Mouse (Mus musculus) forebrain, embryonic 11.5 days (tissue): ENCODE results near the gene Defb30. TPM values are rescaled to one million over a fixed set of nuclear protein-coding genes. Genes with fewer than 3 reads are reported as not detected.

Experiments
- ATAC-seq: fragments of 200-750 bp; cut with Nextera tagmentation; replicated peaks from 2 replicates; pipeline ENCODE4 v1.8.0; 2017; ENCODE audit warnings: moderate TSS enrichment; ENCODE audit not compliant: low FRiP score
- DNase-seq: peaks from one replicate; pipeline ENCODE4 v3.0.0-alpha.2; 2017; ENCODE audit warnings: low spot score
- H3K27ac ChIP-seq: fragments of 300-500 bp; sonication (generic); 2 replicates; pipeline ENCODE4 v1.5.1; 2014; ENCODE audit warnings: low read depth, low read length
- H3K27me3 ChIP-seq: fragments of 300-500 bp; sonication (generic); 2 replicates; pipeline ENCODE4 v1.6.1; 2014; ENCODE audit warnings: mild to moderate bottlenecking, low read length, mixed read lengths; ENCODE audit not compliant: control insufficient read depth, insufficient read depth
- H3K36me3 ChIP-seq: fragments of 300-500 bp; sonication (generic); 2 replicates; pipeline ENCODE4 v1.6.1; 2014; ENCODE audit warnings: mild to moderate bottlenecking, low read length, moderate library complexity, mixed read lengths; ENCODE audit not compliant: control insufficient read depth, insufficient read depth
- H3K4me1 ChIP-seq: fragments of 300-500 bp; sonication (generic); replicated peaks from 2 replicates; pipeline ENCODE4 v1.6.1; 2014; ENCODE audit warnings: low read length, mixed read lengths; ENCODE audit not compliant: control insufficient read depth, insufficient read depth
- H3K4me2 ChIP-seq: fragments of 300-500 bp; sonication (generic); 2 replicates; pipeline ENCODE4 v1.6.1; 2014; ENCODE audit warnings: low read depth, mild to moderate bottlenecking, low read length, moderate library complexity, mixed read lengths; ENCODE audit not compliant: severe bottlenecking
- H3K4me3 ChIP-seq: fragments of 300-500 bp; sonication (generic); 2 replicates; pipeline ENCODE4 v1.5.1; 2014; ENCODE audit warnings: low read depth, low read length
- H3K9ac ChIP-seq: fragments of 300-500 bp; sonication (generic); 2 replicates; pipeline ENCODE4 v1.6.1; 2014; ENCODE audit warnings: low read length
- H3K9me3 ChIP-seq: fragments of 300-500 bp; sonication (generic); 2 replicates; pipeline ENCODE4 v1.6.1; 2016; ENCODE audit warnings: low read length, mixed read lengths; ENCODE audit not compliant: control insufficient read depth
- WGBS: fragments of 180-500 bp; shearing (Covaris S2); extraction: QIAGEN DNeasy Blood & Tissue Kit; methylation state at CpG from one replicate; pipeline ENCODE4 v1.1.7; 2014; 5-methylcytosine and 5-hydroxymethylcytosine counted together
- polyA plus RNA-seq: library from polyadenylated mRNA; unstranded; fragments of >200 nt; fragmentation: Nextera tagmentation; extraction: Ambion mirVana; gene quantifications from 2 replicates; pipeline ENCODE4 v1.2.1, GENCODE M21; 2014

The Defb30 gene
- polyA plus RNA-seq, result not detected in 2 replicates

- Histone ChIP-seq H3K27ac (no peak within 1 kb of the TSS), H3K4me2 (no peak within 1 kb of the TSS), H3K9ac (no peak within 1 kb of the TSS), H3K9me3 (no peaks in the 10 kb centered on the region), H3K36me3 (no peaks in the 10 kb centered on the region), H3K27me3 (no peaks in the 10 kb centered on the region), H3K4me1 (no peaks in the 10 kb centered on the region), H3K4me3 (no peak within 1 kb of the TSS)
- DNase-seq (no peak), ATAC-seq (no peak)
- WGBS, result 71% methylated on average over 11 of the region's 14 CpGs
Measured at GRCm38 (mm10) chr14:63049910-63050370, at the start of gene Defb30. TSS of gene Defb30 (minus strand) at chr14:63049960.

GRCm38 (mm10) chr14:63067708-63068107 is 17.9 kb upstream of the Defb30 start:
- Histone ChIP-seq H3K4me3 (no peak overlapping the region), H3K4me1 (no peaks in the 10 kb centered on the region), H3K27me3 (no peaks in the 10 kb centered on the region), H3K9ac (no peak overlapping the region), H3K27ac (no peak overlapping the region), H3K36me3 (no peaks in the 10 kb centered on the region), H3K9me3 (no peaks in the 10 kb centered on the region), H3K4me2 (no peak overlapping the region)
- WGBS, result 87% methylated on average over 15 of the region's 15 CpGs
- ATAC-seq (no peak), DNase-seq (no peak)

- no peak overlapping the region for H3K4me2 ChIP-seq
- ATAC-seq (no peak), DNase-seq (peak; percentile 84)
- no peak overlapping the region for H3K27ac ChIP-seq
- H3K9me3 ChIP-seq, result no peaks in the 10 kb centered on the region
- 37% methylated on average over 16 of the region's 16 CpGs for WGBS
- H3K36me3 ChIP-seq, result no peaks in the 10 kb centered on the region
- H3K27me3 ChIP-seq, result no peaks in the 10 kb centered on the region
- H3K4me1 ChIP-seq, result no peaks in the 10 kb centered on the region
- no peak overlapping the region for H3K4me3 ChIP-seq
- no peak overlapping the region for H3K9ac ChIP-seq
Measured at GRCm38 (mm10) chr14:63066630-63067310, 17.0 kb upstream of the Defb30 start.

GRCm38 (mm10) chr14:63065391-63065790 is 15.6 kb upstream of the Defb30 start:
- H3K27me3 ChIP-seq, result no peaks in the 10 kb centered on the region
- WGBS, result 87% methylated on average over 5 of the region's 5 CpGs
- DNase-seq (no peak), ATAC-seq (no peak)
- H3K9me3 ChIP-seq, result no peaks in the 10 kb centered on the region
- H3K27ac ChIP-seq, result no peak overlapping the region
- no peak overlapping the region for H3K9ac ChIP-seq
- no peak overlapping the region for H3K4me3 ChIP-seq
- H3K4me2 ChIP-seq, result no peak overlapping the region
- no peaks in the 10 kb centered on the region for H3K36me3 ChIP-seq
- no peaks in the 10 kb centered on the region for H3K4me1 ChIP-seq

GRCm38 (mm10) chr14:63062184-63062583 is 12.4 kb upstream of the Defb30 start:
- ATAC-seq (no peak), DNase-seq (no peak)
- no peak overlapping the region for H3K27ac ChIP-seq
- 92% methylated on average over 2 of the region's 2 CpGs for WGBS
- H3K4me1 ChIP-seq, result no peaks in the 10 kb centered on the region
- no peaks in the 10 kb centered on the region for H3K36me3 ChIP-seq
- no peak overlapping the region for H3K4me2 ChIP-seq
- H3K27me3 ChIP-seq, result no peaks in the 10 kb centered on the region
- no peak overlapping the region for H3K9ac ChIP-seq
- no peaks in the 10 kb centered on the region for H3K9me3 ChIP-seq
- H3K4me3 ChIP-seq, result no peak overlapping the region

GRCm38 (mm10) chr14:63060361-63060760 is 10.6 kb upstream of the Defb30 start:
- 86% methylated on average over 10 of the region's 10 CpGs for WGBS
- Histone ChIP-seq H3K9me3 (no peaks in the 10 kb centered on the region), H3K27ac (no peak overlapping the region), H3K36me3 (no peaks in the 10 kb centered on the region), H3K4me3 (no peak overlapping the region), H3K4me1 (no peaks in the 10 kb centered on the region), H3K4me2 (no peak overlapping the region), H3K27me3 (no peaks in the 10 kb centered on the region), H3K9ac (no peak overlapping the region)
- no peak for ATAC-seq
- no peak for DNase-seq

GRCm38 (mm10) chr14:63054729-63055128 is 5.0 kb upstream of the Defb30 start:
- Histone ChIP-seq H3K27me3 (no peaks in the 10 kb centered on the region), H3K27ac (no peak overlapping the region), H3K4me1 (no peaks in the 10 kb centered on the region), H3K4me2 (no peak overlapping the region), H3K36me3 (no peaks in the 10 kb centered on the region), H3K4me3 (no peak overlapping the region), H3K9ac (no peak overlapping the region), H3K9me3 (no peaks in the 10 kb centered on the region)
- ATAC-seq (peak; percentile 46; the same call in 1 of the 2 replicates), DNase-seq (no peak)
- WGBS, result 36% methylated on average over 6 of the region's 6 CpGs

- DNase-seq (peak; percentile 83), ATAC-seq (no peak)
- H3K4me1 ChIP-seq, result no peaks in the 10 kb centered on the region
- H3K9ac ChIP-seq, result no peak overlapping the region
- no peak overlapping the region for H3K27ac ChIP-seq
- H3K36me3 ChIP-seq, result no peaks in the 10 kb centered on the region
- H3K9me3 ChIP-seq, result no peaks in the 10 kb centered on the region
- H3K27me3 ChIP-seq, result no peaks in the 10 kb centered on the region
- H3K4me3 ChIP-seq, result no peak overlapping the region
- H3K4me2 ChIP-seq, result no peak overlapping the region
- WGBS, result 35% methylated on average over 5 of the region's 5 CpGs
Measured at GRCm38 (mm10) chr14:63050769-63051168, 1.0 kb upstream of the Defb30 start.

- H3K4me1 ChIP-seq, result no peaks in the 10 kb centered on the region
- no peaks in the 10 kb centered on the region for H3K36me3 ChIP-seq
- H3K9ac ChIP-seq, result no peak within 1 kb of the TSS
- H3K27ac ChIP-seq, result no peak within 1 kb of the TSS
- no peaks in the 10 kb centered on the region for H3K9me3 ChIP-seq
- DNase-seq, result no peak
- no peaks in the 10 kb centered on the region for H3K27me3 ChIP-seq
- WGBS, result 74% methylated on average over 3 of the region's 3 CpGs
- no peak within 1 kb of the TSS for H3K4me3 ChIP-seq
- no peak within 1 kb of the TSS for H3K4me2 ChIP-seq
- no peak for ATAC-seq
Measured at GRCm38 (mm10) chr14:63046691-63047090, 3.1 kb downstream of the Defb30 start, which contains the start of gene Defb42. TSS of gene Defb42 (plus strand) at chr14:63046991.
